In the genomic region with DNA sequence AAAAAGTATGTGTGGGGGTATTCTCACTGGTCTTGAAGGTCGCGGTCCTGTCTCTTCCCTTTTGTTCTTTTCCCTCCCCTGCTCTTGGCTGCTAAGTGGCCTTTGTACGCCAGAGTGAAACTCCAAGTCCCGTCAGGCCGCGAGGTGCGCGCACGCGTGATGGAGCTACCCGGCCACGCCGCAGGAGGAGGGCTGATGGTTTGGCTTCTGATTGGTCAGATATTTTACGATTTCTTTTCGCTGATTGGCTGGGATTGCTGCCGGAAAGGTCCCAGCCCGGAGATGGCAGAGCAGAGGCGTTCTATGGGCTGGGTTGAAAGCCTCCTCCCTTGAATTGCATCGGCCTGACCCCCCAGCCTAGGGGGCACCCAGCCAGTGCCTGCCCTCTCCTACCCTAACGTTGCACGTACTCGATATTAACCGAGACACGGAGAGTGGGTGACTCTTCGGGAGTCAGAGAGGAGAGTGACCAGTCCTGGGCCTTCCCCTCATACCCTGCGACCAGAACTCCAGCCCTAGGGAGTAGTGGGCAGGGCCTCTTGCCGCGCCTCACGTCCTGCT, we compare ENCODE assay signal across 8 mouse cellular contexts. TPM values are rescaled to one million over a fixed set of nuclear protein-coding genes. Genes with fewer than 3 reads are reported as not detected.
A peak's percentile ranks its signal among the peaks of the same experiment; 100 is the strongest.
DNase-seq lines count a peak whose midpoint lies in the region; ATAC-seq lines count a peak whose summit lies in the region.

No protein-coding gene starts in this region.

- under 1% methylated on average over 29 of the region's 29 CpGs for WGBS in hindbrain, embryonic 14.5 days

- H3K4me3 ChIP-seq in hindbrain, embryonic 14.5 days (replicated peaks; ENCODE audit: low read length): peak overlapping the region; percentile 57

- H3K36me3 ChIP-seq in hindbrain, embryonic 14.5 days (replicated peaks; ENCODE audit: control insufficient read depth, insufficient read depth): peaks cover 36% of the 10 kb centered on the region

- DNase-seq in R1 (ENCODE audit: low read depth, low spot score): peak; percentile 97
- DNase-seq in cerebellum, postnatal 25 days: peak; percentile 95 to 97
- peak; percentile 88 to 89 for DNase-seq in frontal cortex, postnatal 25 days (ENCODE audit: low spot score in 2 of 2)
- peak; percentile 97 for DNase-seq in hindbrain, embryonic 14.5 days (ENCODE audit: low spot score)
- DNase-seq in layer of hippocampus, postnatal 36 days: peak; percentile 94 to 95
- DNase-seq in lung, postnatal 36 days: peak; percentile 98
- DNase-seq in retina, postnatal 1 day: peak; percentile 98
- DNase-seq in urinary bladder, adult 18-20 months (ENCODE audit: low spot score in 2 of 2): peak; percentile 90 to 94

- H3K27me3 ChIP-seq in hindbrain, embryonic 14.5 days (ENCODE audit: control insufficient read depth, insufficient read depth, low read length): peaks cover 18% of the 10 kb centered on the region

- peaks cover 38% of the 10 kb centered on the region for H3K4me1 ChIP-seq in hindbrain, embryonic 14.5 days (replicated peaks; ENCODE audit: control insufficient read depth, insufficient read depth, low read length)

- peak overlapping the region; percentile 90 for H3K27ac ChIP-seq in hindbrain, embryonic 14.5 days

- peak overlapping the region; percentile 81 for H3K4me2 ChIP-seq in hindbrain, embryonic 14.5 days (replicated peaks)

- no peaks in the 10 kb centered on the region for H3K9me3 ChIP-seq in hindbrain, embryonic 14.5 days (ENCODE audit: control insufficient read depth, low read length)

- ATAC-seq in hindbrain, embryonic 14.5 days (ENCODE audit: low FRiP score): peak; percentile 90

- H3K9ac ChIP-seq in hindbrain, embryonic 14.5 days: peak overlapping the region; percentile 70

RNA-seq across cellular contexts. Expression of a gene that starts 1.4 kb away (rescaled TPM):
- polyA plus RNA-seq in hindbrain, embryonic 14.5 days (2014; fragmentation: Nextera tagmentation; extraction: Ambion mirVana): 39.8 and 48.8 TPM in 2 replicates
- 10 to 100 TPM; 37.7 to 43.1 TPM for total RNA-seq in layer of hippocampus, postnatal 36 days (2021)

RNA-seq across cellular contexts. Expression of a gene that starts 24.9 kb away (rescaled TPM):
- polyA plus RNA-seq in hindbrain, embryonic 14.5 days (2014; fragmentation: Nextera tagmentation; extraction: Ambion mirVana): 155 and 177 TPM in 2 replicates
- 10 to 100 TPM; 88.7 TPM for total RNA-seq in layer of hippocampus, postnatal 36 days (2021)

RNA-seq across cellular contexts. Expression of a gene that starts 38.4 kb away (rescaled TPM):
- 1.2 and 2.0 TPM in 2 replicates for polyA plus RNA-seq in hindbrain, embryonic 14.5 days (2014; fragmentation: Nextera tagmentation; extraction: Ambion mirVana)
- under 1 TPM; 0.27 to 0.30 TPM for total RNA-seq in layer of hippocampus, postnatal 36 days (2021)

Comparison
In these comparisons a context has a peak if more than half of its experiments do, and no peak if none do; other contexts are left out.
1. Peak in every context shown above with its lines: DNase-seq, ATAC-seq, H3K4me3 ChIP-seq and H3K27ac ChIP-seq.